Mouse (Mus musculus): ENCODE measurements at regions not wholly inside any gene's neighbourhood (a gene's known extent, or its start where the extent isn't known, plus 50 kb on each side); places are given as distances from the start of the nearest gene placed in this dataset.

DNA sequence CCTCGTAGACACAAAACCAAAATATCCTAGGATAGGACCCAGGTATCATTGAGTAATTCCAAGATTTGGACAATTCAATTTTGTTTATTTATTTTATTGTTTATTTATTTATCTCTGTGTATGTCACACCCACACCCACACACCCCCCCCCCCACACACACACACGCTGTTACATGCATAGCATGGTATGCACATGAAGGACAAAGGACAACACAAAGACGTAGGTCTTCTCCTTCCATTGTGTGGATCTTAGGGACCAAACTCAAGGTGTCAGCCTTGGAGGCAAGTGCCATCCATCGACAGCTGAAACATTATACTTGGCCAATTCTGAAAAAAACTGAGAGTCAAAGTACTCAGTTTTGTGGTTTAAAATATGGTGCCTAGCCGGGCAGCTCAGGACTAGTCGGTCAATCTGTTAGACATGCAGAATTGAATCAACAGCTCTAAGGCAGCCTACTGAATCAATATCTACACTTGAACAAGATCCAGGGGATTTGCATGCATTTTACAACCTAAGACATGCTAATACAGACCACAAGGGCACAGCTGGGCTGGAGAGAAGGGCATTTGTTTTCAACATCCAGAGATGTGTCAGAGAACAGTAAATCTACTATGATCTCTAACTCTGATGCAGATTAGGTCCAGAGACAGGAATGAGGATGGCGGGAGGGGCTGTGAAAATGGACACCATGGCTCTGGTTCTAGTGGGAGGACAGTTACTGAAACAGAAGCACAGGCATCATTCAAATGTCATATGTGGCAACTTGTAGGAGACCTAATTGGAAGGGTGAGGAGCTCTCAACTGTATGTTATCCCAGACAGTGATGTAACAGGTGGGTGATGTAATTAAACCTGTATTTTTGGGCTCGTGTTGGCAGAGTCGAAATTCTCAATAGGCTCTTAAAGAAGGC is 143.9 kb upstream of the Adgrl2 start:
- no peak overlapping the region for H3K27ac ChIP-seq (ENCODE audit: insufficient read depth, low read depth, low read length)
- no peaks in the 10 kb centered on the region for H3K4me1 ChIP-seq (ENCODE audit: control insufficient read depth, insufficient read depth, insufficient read length, low read length)
- no peak overlapping the region for H3K4me3 ChIP-seq (ENCODE audit: low read depth, low read length)
- no peaks in the 10 kb centered on the region for H3K27me3 ChIP-seq (ENCODE audit: control insufficient read depth, insufficient read depth, low read length)
- WGBS = 86% methylated on average over 9 of the region's 9 CpGs
- no peak for TF ChIP-seq POLR2A (IDR thresholded peaks at IDR 0.05; ENCODE audit: low read depth, low read length)
- no peak for TF ChIP-seq CTCF (IDR thresholded peaks at IDR 0.05; ENCODE audit: extremely low read depth, insufficient read length, insufficient replicate concordance, low read depth, low read length)
- no peaks in the 10 kb centered on the region for H3K36me3 ChIP-seq (ENCODE audit: control insufficient read depth, insufficient read depth, low read length)

- Histone ChIP-seq H3K27ac (ENCODE audit: insufficient read depth, low read depth, low read length) (no peak overlapping the region), H3K27me3 (ENCODE audit: control insufficient read depth, insufficient read depth, low read length) (no peaks in the 10 kb centered on the region), H3K4me3 (ENCODE audit: low read depth, low read length) (no peak overlapping the region), H3K36me3 (ENCODE audit: control insufficient read depth, insufficient read depth, low read length) (no peaks in the 10 kb centered on the region), H3K4me1 (ENCODE audit: control insufficient read depth, insufficient read depth, insufficient read length, low read length) (peaks cover 2% of the 10 kb centered on the region; the same call in 1 of the 2 replicates)
- TF ChIP-seq POLR2A (IDR thresholded peaks at IDR 0.05; ENCODE audit: low read depth, low read length) = no peak
- no peak for TF ChIP-seq CTCF (IDR thresholded peaks at IDR 0.05; ENCODE audit: extremely low read depth, insufficient read length, insufficient replicate concordance, low read depth, low read length)
- WGBS = 90% methylated on average over 5 of the region's 5 CpGs
Measured at GRCm38 (mm10) chr3:149118806-149119205, 128.5 kb upstream of the Adgrl2 start.

DNA sequence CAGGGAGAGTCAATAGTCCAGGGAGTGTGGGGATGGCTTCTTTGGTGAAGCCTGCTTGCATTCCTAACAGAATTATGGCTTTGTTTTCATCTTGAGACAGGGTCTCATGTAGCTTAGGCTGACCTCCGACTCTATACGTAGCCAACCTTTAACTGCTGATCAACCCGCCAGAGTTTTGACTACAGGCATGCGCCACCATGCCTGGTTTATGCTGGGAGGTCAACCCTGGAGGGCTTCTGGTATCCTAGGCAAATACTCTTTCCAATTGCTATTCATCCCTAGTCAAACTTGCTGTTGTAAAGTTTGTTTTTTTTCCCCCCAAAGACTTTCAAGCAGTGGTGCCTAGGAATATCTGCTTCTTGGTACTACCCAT is 127.3 kb upstream of the Adgrl2 start:
- H3K36me3 ChIP-seq (ENCODE audit: control insufficient read depth, insufficient read depth, low read length) = no peaks in the 10 kb centered on the region
- no peak overlapping the region for H3K27ac ChIP-seq (ENCODE audit: insufficient read depth, low read depth, low read length)
- 89% methylated on average over 4 of the region's 4 CpGs for WGBS
- no peak overlapping the region for H3K4me3 ChIP-seq (ENCODE audit: low read depth, low read length)
- no peak for TF ChIP-seq CTCF (IDR thresholded peaks at IDR 0.05; ENCODE audit: extremely low read depth, insufficient read length, insufficient replicate concordance, low read depth, low read length)
- TF ChIP-seq POLR2A (IDR thresholded peaks at IDR 0.05; ENCODE audit: low read depth, low read length) = no peak
- peaks cover 2% of the 10 kb centered on the region; the same call in 1 of the 2 replicates for H3K4me1 ChIP-seq (ENCODE audit: control insufficient read depth, insufficient read depth, insufficient read length, low read length)
- H3K27me3 ChIP-seq (ENCODE audit: control insufficient read depth, insufficient read depth, low read length) = no peaks in the 10 kb centered on the region

GRCm38 (mm10) chr3:149117018-149117683 is 126.8 kb upstream of the Adgrl2 start:
- Histone ChIP-seq H3K27ac (ENCODE audit: insufficient read depth, low read depth, low read length) (no peak overlapping the region), H3K4me1 (ENCODE audit: control insufficient read depth, insufficient read depth, insufficient read length, low read length) (peaks cover 4% of the 10 kb centered on the region; the same call in 1 of the 2 replicates), H3K4me3 (ENCODE audit: low read depth, low read length) (no peak overlapping the region), H3K36me3 (ENCODE audit: control insufficient read depth, insufficient read depth, low read length) (no peaks in the 10 kb centered on the region), H3K27me3 (ENCODE audit: control insufficient read depth, insufficient read depth, low read length) (no peaks in the 10 kb centered on the region)
- TF ChIP-seq CTCF (IDR thresholded peaks at IDR 0.05; ENCODE audit: extremely low read depth, insufficient read length, insufficient replicate concordance, low read depth, low read length) (no peak), POLR2A (IDR thresholded peaks at IDR 0.05; ENCODE audit: low read depth, low read length) (no peak)
- WGBS = 37% methylated on average over 6 of the region's 6 CpGs

GRCm38 (mm10) chr3:149116604-149117003 is 126.2 kb upstream of the Adgrl2 start:
- H3K36me3 ChIP-seq (ENCODE audit: control insufficient read depth, insufficient read depth, low read length) = no peaks in the 10 kb centered on the region
- H3K4me3 ChIP-seq (ENCODE audit: low read depth, low read length) = no peak overlapping the region
- 41% methylated on average over 11 of the region's 11 CpGs for WGBS
- H3K4me1 ChIP-seq (ENCODE audit: control insufficient read depth, insufficient read depth, insufficient read length, low read length) = peaks cover 7% of the 10 kb centered on the region; the same call in 1 of the 2 replicates
- H3K27ac ChIP-seq (ENCODE audit: insufficient read depth, low read depth, low read length) = no peak overlapping the region
- no peaks in the 10 kb centered on the region for H3K27me3 ChIP-seq (ENCODE audit: control insufficient read depth, insufficient read depth, low read length)
- TF ChIP-seq CTCF (IDR thresholded peaks at IDR 0.05; ENCODE audit: extremely low read depth, insufficient read length, insufficient replicate concordance, low read depth, low read length) (no peak), POLR2A (IDR thresholded peaks at IDR 0.05; ENCODE audit: low read depth, low read length) (no peak)

DNA sequence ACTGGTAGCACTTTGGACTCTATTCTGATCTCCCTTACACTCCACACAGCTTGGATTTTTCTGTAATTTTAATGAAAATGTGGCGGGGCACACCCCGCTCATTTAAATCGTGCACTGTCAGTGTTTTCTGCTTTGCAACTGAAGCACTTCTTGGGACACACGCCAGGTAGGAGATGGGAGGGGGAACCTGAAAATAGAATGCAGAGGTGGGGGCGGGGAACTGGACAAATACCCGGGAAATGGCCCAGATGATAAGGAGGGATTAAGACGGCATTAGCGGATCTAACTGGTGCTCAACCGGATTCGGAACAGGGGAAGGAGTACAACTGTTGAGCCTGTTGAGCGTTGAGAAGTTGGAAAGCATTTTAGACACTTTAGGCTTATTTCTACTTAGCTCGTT is 125.5 kb upstream of the Adgrl2 start:
- Histone ChIP-seq H3K4me1 (ENCODE audit: control insufficient read depth, insufficient read depth, insufficient read length, low read length) (peaks cover 11% of the 10 kb centered on the region; the same call in 1 of the 2 replicates), H3K36me3 (ENCODE audit: control insufficient read depth, insufficient read depth, low read length) (no peaks in the 10 kb centered on the region), H3K4me3 (ENCODE audit: low read depth, low read length) (no peak overlapping the region), H3K27ac (ENCODE audit: insufficient read depth, low read depth, low read length) (no peak overlapping the region), H3K27me3 (ENCODE audit: control insufficient read depth, insufficient read depth, low read length) (no peaks in the 10 kb centered on the region)
- WGBS = 40% methylated on average over 12 of the region's 12 CpGs
- TF ChIP-seq POLR2A (IDR thresholded peaks at IDR 0.05; ENCODE audit: low read depth, low read length) (no peak), CTCF (IDR thresholded peaks at IDR 0.05; ENCODE audit: extremely low read depth, insufficient read length, insufficient replicate concordance, low read depth, low read length) (no peak)

GRCm38 (mm10) chr3:149112878-149113277 is 122.5 kb upstream of the Adgrl2 start:
- Histone ChIP-seq H3K36me3 (ENCODE audit: control insufficient read depth, insufficient read depth, low read length) (no peaks in the 10 kb centered on the region), H3K27ac (ENCODE audit: insufficient read depth, low read depth, low read length) (no peak overlapping the region), H3K4me3 (ENCODE audit: low read depth, low read length) (no peak overlapping the region), H3K27me3 (ENCODE audit: control insufficient read depth, insufficient read depth, low read length) (no peaks in the 10 kb centered on the region), H3K4me1 (ENCODE audit: control insufficient read depth, insufficient read depth, insufficient read length, low read length) (peaks cover 11% of the 10 kb centered on the region; the same call in 1 of the 2 replicates)
- TF ChIP-seq CTCF (IDR thresholded peaks at IDR 0.05; ENCODE audit: extremely low read depth, insufficient read length, insufficient replicate concordance, low read depth, low read length) (no peak), POLR2A (IDR thresholded peaks at IDR 0.05; ENCODE audit: low read depth, low read length) (no peak)
- 75% methylated on average over 6 of the region's 6 CpGs for WGBS
